Mouse (Mus musculus) C2C12 (cell line): ENCODE data around the gene Rhof. TPM values are rescaled to one million over a fixed set of nuclear protein-coding genes. Genes with fewer than 3 reads are reported as not detected.
A peak's percentile ranks its signal among the peaks of the same experiment; 100 is the strongest.

ENCODE experiments used
- H3K27me3 ChIP-seq: one replicate; pipeline ENCODE4 v1.6.1; 2011; ENCODE audit not compliant: control insufficient read depth, insufficient read depth, insufficient read length
- H3K36me3 ChIP-seq: one replicate; pipeline ENCODE4 v1.6.1; 2011; ENCODE audit not compliant: control insufficient read depth, insufficient read depth
- H3K4me3 ChIP-seq: one replicate; pipeline ENCODE4 v1.5.1; 2011; ENCODE audit warnings: mild to moderate bottlenecking, control low read depth; ENCODE audit not compliant: poor library complexity, insufficient read depth, severe bottlenecking
- H3K79me2 ChIP-seq: one replicate; pipeline ENCODE4 v1.6.1; 2011; ENCODE audit not compliant: control insufficient read depth, insufficient read depth
- H3K79me3 ChIP-seq: one replicate; pipeline ENCODE4 v1.6.1; 2011; ENCODE audit warnings: low read depth, control low read depth
- H3ac ChIP-seq: one replicate; pipeline ENCODE3; 2011; ENCODE audit warnings: low read depth; ENCODE audit not compliant: control insufficient read depth, insufficient read length
- CEBPB ChIP-seq: IDR thresholded peaks from one replicate; pipeline ENCODE4 v1.6.1; 2011; ENCODE audit warnings: low read depth, mild to moderate bottlenecking, control low read depth, moderate library complexity
- CTCF ChIP-seq: IDR thresholded peaks from one replicate; pipeline ENCODE4 v1.5.1; 2011; ENCODE audit not compliant: control insufficient read depth, insufficient read depth, insufficient read length
- FOSL1 ChIP-seq: IDR thresholded peaks from one replicate; pipeline ENCODE4 v1.8.0; 2011; ENCODE audit warnings: mild to moderate bottlenecking, low read length; ENCODE audit not compliant: poor library complexity, insufficient read depth, severe bottlenecking
- MAX ChIP-seq: IDR thresholded peaks from one replicate; pipeline ENCODE4 v1.6.1; 2011; ENCODE audit warnings: mild to moderate bottlenecking, control low read depth
- MYOD1 ChIP-seq: IDR thresholded peaks from one replicate; pipeline ENCODE4 v1.6.1; 2011; ENCODE audit warnings: low read depth; ENCODE audit not compliant: control insufficient read depth, insufficient read length
- MYOG ChIP-seq: IDR thresholded peaks from one replicate; pipeline ENCODE4 v1.6.1; 2011; ENCODE audit not compliant: control insufficient read depth, insufficient read length; ENCODE audit errors: extremely low read depth
- USF1 ChIP-seq: IDR thresholded peaks from one replicate; pipeline ENCODE4 v1.6.1; 2011; ENCODE audit warnings: low read depth, mild to moderate bottlenecking, control low read depth, moderate library complexity
- polyA plus RNA-seq: library from polyadenylated mRNA; unstranded; fragments of >200 nt; fragmentation: generic; extraction: Trizol; gene quantifications from one replicate; pipeline ENCODE4 v1.2.1, GENCODE M21; 2012; ENCODE audit warnings: missing spikeins

Rhof gene
- polyA plus RNA-seq, 1 experiment = 1.9 TPM

DNA sequence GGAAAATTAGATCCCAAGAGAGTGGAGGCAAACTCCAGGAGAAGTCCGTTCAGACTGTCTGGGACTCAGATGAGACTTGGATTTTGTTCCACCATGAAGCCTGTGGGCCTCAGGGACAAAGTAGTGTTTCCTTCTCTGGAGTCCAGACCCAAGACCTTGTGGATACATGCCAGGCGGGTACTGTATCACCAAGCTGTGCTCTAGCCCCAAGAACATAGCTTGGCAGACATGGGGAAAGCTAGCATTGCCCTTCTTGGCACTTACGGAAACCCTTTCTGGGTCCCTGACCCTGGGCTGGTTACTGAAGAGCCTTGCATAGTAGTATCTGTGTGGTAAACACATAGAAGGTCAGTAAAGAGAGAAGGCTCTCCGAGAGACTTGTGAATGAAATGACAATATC, 27.0 kb upstream of the Rhof start:
- peaks cover 59% of the 10 kb centered on the region for H3K36me3 ChIP-seq
- no peak overlapping the region for H3ac ChIP-seq
- TF ChIP-seq FOSL1 (no peak), USF1 (no peak), MAX (no peak), CEBPB (no peak), MYOG (no peak), MYOD1 (no peak), CTCF (no peak)
- no peak overlapping the region for H3K4me3 ChIP-seq
- H3K79me2 ChIP-seq = no peaks in the 10 kb centered on the region
- no peaks in the 10 kb centered on the region for H3K79me3 ChIP-seq
- no peaks in the 10 kb centered on the region for H3K27me3 ChIP-seq

DNA sequence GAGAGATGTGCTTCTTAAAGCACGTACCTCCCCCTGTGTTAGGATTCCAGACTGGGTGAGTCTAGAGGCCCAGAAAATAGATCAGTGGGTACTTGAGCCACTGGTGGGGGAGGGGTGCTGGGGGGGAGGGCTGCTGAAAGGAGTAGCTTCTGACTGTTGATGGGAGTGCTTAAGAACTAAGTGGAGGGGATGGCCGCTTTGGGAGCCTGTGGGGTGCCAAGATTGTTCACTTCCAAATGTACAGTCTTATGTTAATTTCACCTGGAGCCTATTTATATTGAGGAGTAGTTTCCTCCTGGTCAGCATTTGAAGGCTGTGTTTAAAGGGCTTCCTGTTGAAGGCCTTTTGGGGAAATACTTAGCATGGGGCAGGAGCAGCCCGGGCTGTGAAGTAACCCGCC, 25.5 kb upstream of the Rhof start:
- TF ChIP-seq MYOG (no peak), USF1 (no peak), FOSL1 (no peak), CEBPB (no peak), MAX (no peak), MYOD1 (no peak), CTCF (no peak)
- no peaks in the 10 kb centered on the region for H3K79me3 ChIP-seq
- H3K27me3 ChIP-seq = no peaks in the 10 kb centered on the region
- no peak overlapping the region for H3K4me3 ChIP-seq
- no peak overlapping the region for H3ac ChIP-seq
- H3K36me3 ChIP-seq = peaks cover 55% of the 10 kb centered on the region
- no peaks in the 10 kb centered on the region for H3K79me2 ChIP-seq

DNA sequence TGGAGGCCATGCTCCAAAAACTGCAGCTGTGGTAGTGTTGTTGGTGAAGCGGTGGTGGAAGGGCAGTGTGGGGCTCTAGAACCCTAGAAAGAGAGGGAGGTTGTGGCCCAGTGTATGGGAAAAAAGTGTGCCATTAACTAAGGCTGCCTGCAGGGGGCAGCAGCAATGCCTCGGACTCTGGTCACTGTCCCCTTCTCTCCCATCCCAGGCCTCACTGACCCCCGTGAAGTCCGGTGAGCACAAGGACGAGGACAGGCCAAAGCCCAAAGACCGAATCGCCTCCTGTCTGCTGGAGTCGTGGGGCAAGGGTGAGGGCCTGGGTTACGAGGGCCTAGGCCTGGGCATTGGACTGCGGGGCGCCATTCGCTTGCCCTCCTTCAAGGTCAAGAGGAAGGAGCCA, 24.3 kb upstream of the Rhof start:
- Histone ChIP-seq H3ac (no peak overlapping the region), H3K79me2 (no peaks in the 10 kb centered on the region), H3K79me3 (no peaks in the 10 kb centered on the region), H3K4me3 (no peak overlapping the region), H3K36me3 (peaks cover 57% of the 10 kb centered on the region), H3K27me3 (no peaks in the 10 kb centered on the region)
- TF ChIP-seq CTCF (peak; percentile 18), CEBPB (no peak)

DNA sequence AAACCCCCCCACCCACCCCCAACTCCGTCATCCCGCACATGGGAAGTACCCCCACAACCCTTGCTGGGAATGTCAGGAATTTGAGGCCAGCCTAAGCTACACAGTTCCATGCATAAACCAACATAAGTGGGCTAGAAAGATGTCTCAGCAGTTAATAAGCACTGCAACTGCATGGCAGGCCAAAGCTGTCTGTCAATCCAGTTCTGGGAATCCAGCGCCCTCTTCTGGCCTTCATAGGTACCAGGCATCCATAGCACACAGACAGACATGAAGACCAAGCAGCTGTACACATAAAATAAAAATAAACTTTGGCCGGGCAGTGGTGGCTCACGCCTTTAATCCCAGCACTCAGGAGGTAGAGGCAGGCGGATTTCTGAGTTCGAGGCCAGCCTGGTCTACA, 22.9 kb upstream of the Rhof start:
- H3ac ChIP-seq = no peak overlapping the region
- peaks cover 12% of the 10 kb centered on the region for H3K79me2 ChIP-seq
- no peaks in the 10 kb centered on the region for H3K27me3 ChIP-seq
- H3K79me3 ChIP-seq = peaks cover 7% of the 10 kb centered on the region
- H3K36me3 ChIP-seq = peaks cover 59% of the 10 kb centered on the region
- no peak for TF ChIP-seq MAX
- TF ChIP-seq CTCF = peak; percentile 56
- H3K4me3 ChIP-seq = no peak overlapping the region

DNA sequence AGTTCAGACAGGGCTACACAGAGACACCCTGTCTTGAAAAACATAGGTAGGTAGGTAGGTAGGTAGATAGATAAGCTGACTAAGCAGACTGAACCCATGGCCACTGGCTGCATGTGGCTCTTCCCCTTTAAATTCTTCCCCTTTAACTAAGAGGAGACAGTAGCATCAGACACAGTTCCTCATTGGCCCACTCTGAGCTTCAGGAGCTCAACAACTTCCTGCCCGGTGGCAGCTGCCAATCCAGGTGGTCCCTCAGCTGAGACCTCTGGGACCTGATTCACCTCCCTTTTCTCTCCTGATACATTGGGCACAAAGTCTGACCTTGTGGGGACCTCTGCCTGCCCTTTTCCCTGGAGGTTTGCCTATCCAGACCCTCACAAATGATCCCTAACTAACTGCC, 20.4 kb upstream of the Rhof start:
- no peak overlapping the region for H3ac ChIP-seq
- TF ChIP-seq MYOG (no peak), CTCF (no peak), MAX (no peak), FOSL1 (no peak), MYOD1 (no peak), CEBPB (no peak), USF1 (no peak)
- H3K79me3 ChIP-seq = peaks cover 19% of the 10 kb centered on the region
- peaks cover 58% of the 10 kb centered on the region for H3K36me3 ChIP-seq
- H3K27me3 ChIP-seq = no peaks in the 10 kb centered on the region
- H3K4me3 ChIP-seq = no peak overlapping the region
- H3K79me2 ChIP-seq = peaks cover 35% of the 10 kb centered on the region

DNA sequence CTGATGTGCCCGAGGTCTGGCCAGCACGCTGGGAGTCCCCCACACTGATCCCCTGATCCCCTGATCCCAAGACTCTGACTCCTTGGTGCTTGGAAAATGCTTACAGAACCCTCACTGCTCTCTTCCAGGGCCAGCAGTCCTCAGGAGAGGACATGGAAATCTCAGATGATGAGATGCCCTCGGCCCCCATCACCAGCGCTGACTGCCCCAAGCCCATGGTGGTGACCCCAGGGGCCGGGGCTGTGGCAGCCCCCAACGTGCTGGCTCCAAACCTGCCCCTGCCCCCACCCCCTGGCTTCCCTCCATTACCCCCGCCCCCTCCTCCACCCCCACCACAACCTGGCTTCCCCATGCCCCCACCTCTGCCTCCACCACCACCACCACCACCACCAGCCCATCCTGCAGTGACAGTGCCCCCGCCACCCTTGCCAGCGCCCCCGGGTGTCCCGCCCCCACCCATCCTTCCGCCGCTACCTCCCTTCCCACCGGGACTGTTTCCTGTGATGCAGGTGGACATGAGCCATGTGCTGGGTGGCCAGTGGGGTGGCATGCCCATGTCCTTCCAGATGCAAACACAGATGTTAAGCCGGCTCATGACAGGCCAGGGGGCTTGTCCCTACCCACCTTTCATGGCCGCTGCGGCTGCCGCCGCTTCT, 19.3 kb upstream of the Rhof start:
- TF ChIP-seq MAX (no peak), MYOG (no peak), FOSL1 (no peak), CTCF (no peak), USF1 (no peak), CEBPB (no peak), MYOD1 (no peak)
- Histone ChIP-seq H3K4me3 (no peak overlapping the region), H3K27me3 (no peaks in the 10 kb centered on the region), H3K79me3 (peaks cover 19% of the 10 kb centered on the region), H3K79me2 (peaks cover 36% of the 10 kb centered on the region), H3ac (no peak overlapping the region), H3K36me3 (peaks cover 58% of the 10 kb centered on the region)
